Mouse (Mus musculus): ENCODE measurements around the gene Soat1. TPM values are rescaled to one million over a fixed set of nuclear protein-coding genes. Genes with fewer than 3 reads are reported as not detected.

Gene Soat1
- polyA plus RNA-seq, 1 experiment from 2014 or later: 36.8 TPM

GRCm38 (mm10) chr1:156496910-156497309 is 22.8 kb upstream of the Soat1 start:
- Histone ChIP-seq H3K4me3 (ENCODE audit: low read depth, low read length) (no peak overlapping the region), H3K4me2 (no peak overlapping the region), H3K9ac (no peak overlapping the region), H3K9me3 (ENCODE audit: low read depth, low read length) (no peaks in the 10 kb centered on the region), H3K27me3 (ENCODE audit: insufficient read depth, low read length) (no peaks in the 10 kb centered on the region), H3K27ac (ENCODE audit: low read depth) (no peak overlapping the region), H3K36me3 (ENCODE audit: insufficient read depth) (no peaks in the 10 kb centered on the region), H3K4me1 (ENCODE audit: insufficient read depth) (no peaks in the 10 kb centered on the region)
- DNase-seq (no peak), ATAC-seq (ENCODE audit: insufficient read depth) (no peak)
- TF ChIP-seq CTCF (IDR thresholded peaks at IDR 0.05; ENCODE audit: low read depth): no peak
- 47% methylated on average over 5 of the region's 5 CpGs for WGBS

DNA sequence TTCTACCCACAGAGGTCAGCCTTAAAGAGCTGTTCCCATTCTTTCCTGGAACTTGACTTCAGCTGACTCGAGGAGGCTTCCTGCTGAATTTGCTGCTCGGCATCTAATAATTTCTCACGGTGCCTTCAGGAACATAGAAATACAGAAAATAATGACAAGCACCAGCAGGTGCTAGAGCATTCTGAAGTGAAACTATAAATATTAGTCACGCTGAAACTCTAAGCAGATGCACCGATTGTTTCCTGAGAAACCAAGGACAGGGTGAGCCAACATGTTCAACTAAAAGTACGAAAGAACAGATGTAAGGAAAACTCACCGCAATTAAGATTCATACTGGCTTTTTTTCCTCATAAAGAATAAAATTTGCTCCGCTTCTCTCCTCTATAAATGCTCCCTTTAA is 20.9 kb upstream of the Soat1 start:
- ATAC-seq (ENCODE audit: insufficient read depth) (no peak), DNase-seq (no peak)
- 78% methylated on average over 8 of the region's 8 CpGs for WGBS
- no peaks in the 10 kb centered on the region for H3K36me3 ChIP-seq (ENCODE audit: insufficient read depth)
- H3K27me3 ChIP-seq (ENCODE audit: insufficient read depth, low read length): no peaks in the 10 kb centered on the region
- no peak overlapping the region for H3K27ac ChIP-seq (ENCODE audit: low read depth)
- TF ChIP-seq CTCF (IDR thresholded peaks at IDR 0.05; ENCODE audit: low read depth): no peak
- H3K9ac ChIP-seq: no peak overlapping the region
- H3K4me2 ChIP-seq: no peak overlapping the region
- no peaks in the 10 kb centered on the region for H3K9me3 ChIP-seq (ENCODE audit: low read depth, low read length)
- no peaks in the 10 kb centered on the region for H3K4me1 ChIP-seq (ENCODE audit: insufficient read depth)
- H3K4me3 ChIP-seq (ENCODE audit: low read depth, low read length): no peak overlapping the region

- 68% methylated on average over 4 of the region's 4 CpGs for WGBS
- TF ChIP-seq CTCF (IDR thresholded peaks at IDR 0.05; ENCODE audit: low read depth): no peak
- DNase-seq: no peak
Measured at GRCm38 (mm10) chr1:156491226-156491796, 17.2 kb upstream of the Soat1 start.

DNA sequence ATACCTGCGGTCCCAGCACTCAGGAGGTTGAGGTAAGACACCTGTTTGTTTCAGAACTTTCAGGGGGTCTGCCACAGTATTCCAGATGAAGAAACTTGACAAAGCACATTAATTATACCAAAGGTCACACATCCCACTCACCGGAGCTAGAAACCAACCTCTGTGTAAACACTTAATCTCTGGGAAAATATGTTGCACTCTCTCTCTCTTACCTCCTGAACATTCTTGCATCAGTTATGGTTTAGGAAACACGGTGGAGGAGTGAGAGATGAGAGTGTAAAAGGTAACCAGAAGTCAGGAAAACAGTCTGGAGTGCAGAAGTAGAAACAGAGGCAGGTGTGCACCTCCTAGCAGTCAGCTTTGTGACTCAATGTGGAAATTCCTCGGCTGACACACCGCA is 13.9 kb upstream of the Soat1 start:
- ATAC-seq (ENCODE audit: insufficient read depth) (no peak), DNase-seq (no peak)
- Histone ChIP-seq H3K27me3 (ENCODE audit: insufficient read depth, low read length) (no peaks in the 10 kb centered on the region), H3K4me2 (no peak overlapping the region), H3K4me3 (ENCODE audit: low read depth, low read length) (no peak overlapping the region), H3K36me3 (ENCODE audit: insufficient read depth) (no peaks in the 10 kb centered on the region), H3K9me3 (ENCODE audit: low read depth, low read length) (no peaks in the 10 kb centered on the region), H3K27ac (ENCODE audit: low read depth) (no peak overlapping the region), H3K4me1 (ENCODE audit: insufficient read depth) (no peaks in the 10 kb centered on the region), H3K9ac (no peak overlapping the region)
- 62% methylated on average over 5 of the region's 5 CpGs for WGBS
- TF ChIP-seq CTCF (IDR thresholded peaks at IDR 0.05; ENCODE audit: low read depth): no peak

More at GRCm38 (mm10) chr1:156491226-156491796, 17.2 kb upstream of the Soat1 start:
- ATAC-seq (ENCODE audit: insufficient read depth): no peak
- Histone ChIP-seq H3K36me3 (ENCODE audit: insufficient read depth) (no peaks in the 10 kb centered on the region), H3K4me3 (ENCODE audit: low read depth, low read length) (no peak overlapping the region), H3K27ac (ENCODE audit: low read depth) (no peak overlapping the region), H3K4me1 (ENCODE audit: insufficient read depth) (no peaks in the 10 kb centered on the region), H3K4me2 (no peak overlapping the region), H3K9ac (no peak overlapping the region), H3K9me3 (ENCODE audit: low read depth, low read length) (no peaks in the 10 kb centered on the region), H3K27me3 (ENCODE audit: insufficient read depth, low read length) (no peaks in the 10 kb centered on the region)

DNA sequence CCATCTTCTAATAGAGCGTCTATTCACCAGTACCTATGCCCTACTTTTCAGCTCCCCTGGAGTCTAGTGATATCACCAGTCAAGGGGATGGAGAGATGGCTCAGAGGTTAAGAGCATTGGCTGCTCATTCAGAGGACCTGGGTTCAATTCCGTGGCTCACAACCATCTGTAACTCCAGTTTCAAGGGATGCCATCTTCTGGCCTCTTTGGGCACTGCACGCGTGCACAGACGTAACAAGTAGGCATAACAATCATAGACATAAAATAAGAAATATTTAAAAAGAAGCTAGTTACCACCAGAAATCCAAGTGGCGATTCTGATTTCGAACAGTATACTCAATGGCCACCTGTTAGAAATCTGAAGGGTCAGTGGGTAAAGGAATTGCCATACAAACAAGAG is 13.4 kb upstream of the Soat1 start:
- H3K27me3 ChIP-seq (ENCODE audit: insufficient read depth, low read length): no peaks in the 10 kb centered on the region
- 91% methylated on average over 7 of the region's 7 CpGs for WGBS
- H3K4me3 ChIP-seq (ENCODE audit: low read depth, low read length): no peak overlapping the region
- ATAC-seq (ENCODE audit: insufficient read depth) (no peak), DNase-seq (no peak)
- H3K9me3 ChIP-seq (ENCODE audit: low read depth, low read length): no peaks in the 10 kb centered on the region
- TF ChIP-seq CTCF (IDR thresholded peaks at IDR 0.05; ENCODE audit: low read depth): no peak
- no peak overlapping the region for H3K9ac ChIP-seq
- H3K36me3 ChIP-seq (ENCODE audit: insufficient read depth): no peaks in the 10 kb centered on the region
- H3K27ac ChIP-seq (ENCODE audit: low read depth): no peak overlapping the region
- no peaks in the 10 kb centered on the region for H3K4me1 ChIP-seq (ENCODE audit: insufficient read depth)
- H3K4me2 ChIP-seq: no peak overlapping the region

- ATAC-seq (ENCODE audit: insufficient read depth) (no peak), DNase-seq (no peak)
- H3K9me3 ChIP-seq (ENCODE audit: low read depth, low read length): no peaks in the 10 kb centered on the region
- TF ChIP-seq CTCF (IDR thresholded peaks at IDR 0.05; ENCODE audit: low read depth): no peak
- no peak overlapping the region for H3K27ac ChIP-seq (ENCODE audit: low read depth)
- 90% methylated on average over 3 of the region's 3 CpGs for WGBS
- H3K4me3 ChIP-seq (ENCODE audit: low read depth, low read length): no peak overlapping the region
- H3K4me1 ChIP-seq (ENCODE audit: insufficient read depth): no peaks in the 10 kb centered on the region
- H3K9ac ChIP-seq: no peak overlapping the region
- no peaks in the 10 kb centered on the region for H3K27me3 ChIP-seq (ENCODE audit: insufficient read depth, low read length)
- H3K36me3 ChIP-seq (ENCODE audit: insufficient read depth): no peaks in the 10 kb centered on the region
- H3K4me2 ChIP-seq: no peak overlapping the region
Measured at GRCm38 (mm10) chr1:156481826-156482225, 7.7 kb upstream of the Soat1 start.

DNA sequence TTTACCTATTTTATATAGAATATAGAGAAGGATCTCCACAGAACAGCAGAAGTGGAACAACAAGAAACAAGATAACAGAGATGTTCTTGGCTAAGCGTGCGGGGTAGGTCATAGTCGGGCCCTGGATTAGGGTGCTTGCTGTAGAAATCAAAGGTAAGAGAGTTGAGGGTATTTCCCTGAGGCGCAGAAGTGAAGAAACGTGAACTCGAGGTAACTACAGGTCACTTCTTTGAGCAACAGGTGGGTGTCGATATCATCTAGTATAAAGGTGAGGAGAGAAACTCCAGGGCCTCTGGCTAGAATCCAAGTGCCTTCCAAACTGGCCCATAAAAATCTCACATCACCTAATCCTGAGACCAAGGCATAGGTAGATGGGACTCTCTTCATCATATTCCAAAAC is 2.4 kb upstream of the Soat1 start:
- DNase-seq (no peak), ATAC-seq (ENCODE audit: insufficient read depth) (no peak)
- Histone ChIP-seq H3K27me3 (ENCODE audit: insufficient read depth, low read length) (no peaks in the 10 kb centered on the region), H3K36me3 (ENCODE audit: insufficient read depth) (no peaks in the 10 kb centered on the region), H3K4me2 (no peak overlapping the region), H3K9ac (no peak overlapping the region), H3K9me3 (ENCODE audit: low read depth, low read length) (no peaks in the 10 kb centered on the region), H3K4me1 (ENCODE audit: insufficient read depth) (0 out of 2 replicates have a peak, but pooled peaks cover 2% of the 10 kb centered on the region), H3K4me3 (ENCODE audit: low read depth, low read length) (no peak overlapping the region), H3K27ac (ENCODE audit: low read depth) (no peak overlapping the region)
- 47% methylated on average over 7 of the region's 7 CpGs for WGBS
- no peak for TF ChIP-seq CTCF (IDR thresholded peaks at IDR 0.05; ENCODE audit: low read depth)

GRCm38 (mm10) chr1:156476016-156476415 is 1.9 kb upstream of the Soat1 start:
- H3K27me3 ChIP-seq (ENCODE audit: insufficient read depth, low read length): no peaks in the 10 kb centered on the region
- no peak overlapping the region for H3K9ac ChIP-seq
- no peaks in the 10 kb centered on the region for H3K9me3 ChIP-seq (ENCODE audit: low read depth, low read length)
- no peaks in the 10 kb centered on the region for H3K36me3 ChIP-seq (ENCODE audit: insufficient read depth)
- TF ChIP-seq CTCF (IDR thresholded peaks at IDR 0.05; ENCODE audit: low read depth): no peak
- H3K4me2 ChIP-seq: no peak overlapping the region
- ATAC-seq (ENCODE audit: insufficient read depth) (no peak), DNase-seq (peak; percentile 16)
- WGBS: 37% methylated on average over 2 of the region's 2 CpGs
- H3K27ac ChIP-seq (ENCODE audit: low read depth): no peak overlapping the region
- no peak overlapping the region for H3K4me3 ChIP-seq (ENCODE audit: low read depth, low read length)
- H3K4me1 ChIP-seq (ENCODE audit: insufficient read depth): 0 out of 2 replicates have a peak, but pooled peaks cover 2% of the 10 kb centered on the region
